Mouse (Mus musculus) liver, adult 10 weeks (tissue): Measurements from ENCODE around the gene Gm29427. TPM values are rescaled to one million over a fixed set of nuclear protein-coding genes. Genes with fewer than 3 reads are reported as not detected.

Experiments used
- polyA plus RNA-seq: library from polyadenylated mRNA; stranded (reverse); fragments of 350-450 nt; fragmentation: Illumina TruSeq; extraction: RNeasy Lipid Tissue Mini Kit (QIAGEN cat#74804); gene quantifications from one replicate; pipeline ENCODE4 v1.2.3, GENCODE M21; 2014; ENCODE audit warnings: low read depth, low replicate concordance

Gene Gm29427
- not detected for polyA plus RNA-seq

DNA sequence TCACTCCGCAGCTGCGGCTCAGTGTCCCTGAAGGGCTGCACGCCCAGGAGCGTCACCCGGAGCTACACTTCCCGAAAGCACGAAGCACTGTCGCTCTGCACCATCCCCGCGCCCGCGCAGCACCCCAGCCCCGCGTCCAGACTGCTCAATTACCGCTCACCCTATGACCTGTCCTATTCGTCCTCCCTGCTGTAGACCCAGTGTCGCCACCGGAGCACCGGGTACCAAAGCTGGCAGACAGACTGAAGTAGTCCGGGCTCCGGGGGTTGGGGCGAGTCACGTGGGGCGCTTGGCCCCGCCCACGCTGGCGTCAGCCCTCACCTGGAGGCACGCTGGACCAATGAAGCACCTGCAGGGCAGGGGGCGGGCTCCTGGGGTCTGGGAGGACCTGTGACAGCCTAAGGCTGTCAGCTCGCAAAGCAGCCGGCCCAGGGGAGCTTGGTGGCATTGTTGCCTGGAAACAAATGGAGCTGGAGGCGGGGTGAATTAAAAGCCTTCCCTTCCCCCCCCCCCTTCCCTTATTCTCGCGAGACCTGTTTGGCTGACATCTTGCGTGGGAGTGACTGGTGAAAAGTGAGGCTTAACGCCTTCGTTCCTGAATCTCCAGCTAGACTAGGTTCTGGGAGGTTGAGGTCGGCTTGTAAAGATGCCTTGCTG lies at the start of gene Gm29427:
Gene Gm29427 (minus strand): TSS at position 239 of the 657 bp plus-strand sequence.

GRCm38 (mm10) chr1:130731741-130732337 lies 16.2 kb upstream of the Gm29427 start, which contains the start of gene AA986860:
TSS of gene AA986860 (plus strand) at chr1:130731976.

DNA sequence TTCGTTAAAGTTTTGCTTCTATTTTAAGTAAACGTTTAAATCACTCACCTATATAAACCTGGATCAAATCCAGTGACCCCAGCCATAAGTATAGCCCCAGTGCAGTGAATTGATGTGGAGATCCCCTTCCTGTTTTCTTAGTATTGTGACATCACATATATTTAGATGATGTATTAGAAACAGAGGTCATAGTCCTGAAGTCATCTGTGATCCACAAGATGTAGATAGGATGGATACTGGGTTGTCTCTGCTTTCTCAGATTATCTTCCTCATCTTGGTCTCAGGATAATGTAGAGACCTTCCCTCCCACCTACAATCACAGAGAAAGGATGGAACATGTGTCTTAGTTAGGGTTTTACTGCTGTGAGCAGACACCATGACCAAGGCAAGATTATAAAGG lies 13.6 kb upstream of the Gm29427 start, which contains the start of gene Pfkfb2:
Gene Pfkfb2 (minus strand): TSS at position 101 of the 400 bp plus-strand sequence.

DNA sequence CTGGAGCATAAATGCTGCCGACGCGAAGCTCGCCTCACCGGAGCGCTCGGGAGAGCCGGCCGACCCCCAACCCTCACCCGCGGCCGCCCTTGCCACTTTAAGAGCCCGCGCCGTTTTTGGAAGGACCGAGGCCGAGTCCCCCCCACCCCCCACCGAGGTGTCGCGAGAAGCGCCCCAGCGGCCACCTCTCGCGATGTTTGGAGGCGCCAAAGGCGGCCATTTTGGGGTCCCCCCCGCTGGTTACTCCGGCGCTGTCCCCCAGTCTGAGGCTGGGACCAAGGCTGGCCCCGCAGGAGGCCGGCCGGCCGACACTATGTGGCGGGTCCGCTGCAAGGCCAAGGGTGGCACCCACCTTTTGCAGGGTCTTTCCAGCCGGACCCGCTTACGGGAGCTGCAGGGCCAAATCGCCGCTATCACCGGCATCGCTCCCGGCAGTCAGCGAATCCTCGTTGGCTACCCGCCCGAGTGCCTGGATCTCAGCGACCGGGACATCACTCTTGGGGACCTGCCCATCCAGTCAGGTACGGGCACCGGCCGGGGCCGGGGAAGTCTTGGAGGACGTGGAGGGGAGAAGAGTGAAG lies 1.8 kb upstream of the Gm29427 start, which contains the start of gene Yod1:
Gene Yod1 (plus strand): TSS at position 37 of the 581 bp plus-strand sequence.

DNA sequence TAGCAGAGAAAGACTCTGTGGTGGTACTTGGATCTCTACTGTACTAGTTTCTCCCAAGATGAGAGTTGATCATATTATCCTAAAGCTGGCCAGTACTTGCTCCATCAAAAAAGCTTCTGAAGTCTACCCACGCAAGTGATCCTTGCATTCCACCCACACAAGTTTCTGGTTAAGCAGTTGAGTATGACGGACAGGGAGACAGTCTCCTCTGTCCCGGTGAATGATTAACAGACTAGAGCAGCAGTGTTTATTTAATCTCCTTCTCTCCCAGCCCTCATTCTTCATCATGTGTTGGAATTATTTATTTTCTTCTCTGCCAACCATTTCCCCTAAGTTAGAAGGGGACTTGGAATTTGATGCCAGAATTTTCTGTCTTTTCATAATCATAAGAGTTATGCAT lies 54.1 kb downstream of the Gm29427 start, which contains the start of gene C4bp:
Gene C4bp (minus strand): TSS at position 179 of the 400 bp plus-strand sequence.

DNA sequence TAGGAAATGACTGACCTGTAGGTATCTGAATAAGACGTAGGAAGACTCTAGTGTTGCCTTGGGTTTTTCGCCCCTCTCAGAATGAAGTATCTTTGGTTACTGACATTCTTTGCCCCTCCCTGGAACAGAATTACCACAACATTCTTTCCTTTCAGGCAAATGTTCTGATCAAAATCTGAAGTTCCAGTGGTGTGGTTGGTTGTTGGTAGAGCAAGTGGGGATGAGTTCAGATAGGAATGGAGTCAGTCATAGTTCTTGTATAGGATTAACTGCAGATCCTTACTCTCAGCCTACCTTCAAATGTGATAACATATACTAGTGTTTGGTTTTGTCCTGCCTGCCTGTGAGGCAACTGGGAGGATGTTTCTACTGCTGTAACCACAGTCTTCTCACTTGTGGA lies 86.1 kb downstream of the Gm29427 start, which contains the start of gene Zp3r:
Gene Zp3r (minus strand): TSS at position 101 of the 400 bp plus-strand sequence.

Other genes with a start within 250 kb of the Gm29427 start
- gene Zp3r, start 86.2 kb downstream of the Gm29427 start, polyA plus RNA-seq, result not detected
- gene C4bp, start 54.2 kb downstream of the Gm29427 start, polyA plus RNA-seq, result 659 TPM
- gene Yod1, start 1.5 kb upstream of the Gm29427 start, polyA plus RNA-seq, result 12.6 TPM
- gene Pfkfb2, start 13.5 kb upstream of the Gm29427 start, polyA plus RNA-seq, result 10.3 TPM
- gene AA986860, start 16.2 kb upstream of the Gm29427 start, polyA plus RNA-seq, result 0.29 TPM
- gene Fcamr, start 85.1 kb upstream of the Gm29427 start, polyA plus RNA-seq, result not detected
- 1,048 TPM for gene Pigr, start 110.9 kb upstream of the Gm29427 start, polyA plus RNA-seq
- not detected for gene Fcmr, start 149.9 kb upstream of the Gm29427 start, polyA plus RNA-seq
- not detected for gene Il24, start 171.7 kb upstream of the Gm29427 start, polyA plus RNA-seq
- gene Il20, start 195.7 kb upstream of the Gm29427 start, polyA plus RNA-seq, result not detected
- gene Il19, start 224.3 kb upstream of the Gm29427 start, polyA plus RNA-seq, result not detected